Mouse (Mus musculus) neural tube, embryonic 14.5 days (tissue): ENCODE measurements around the gene Ift140. TPM values are rescaled to one million over a fixed set of nuclear protein-coding genes. Genes with fewer than 3 reads are reported as not detected.
A peak's percentile ranks its signal among the peaks of the same experiment; 100 is the strongest.

Experiments
- ATAC-seq: fragments of 200-750 bp; cut with Nextera tagmentation; 2 replicates; pipeline ENCODE4 v1.8.0; 2017; ENCODE audit warnings: low read depth, mild to moderate bottlenecking, moderate TSS enrichment, moderate library complexity
- H3K27ac ChIP-seq: fragments of 300-500 bp; sonication (generic); 2 replicates; pipeline ENCODE4 v1.5.1; 2014; ENCODE audit warnings: low read depth, mild to moderate bottlenecking, control low read depth, low read length, moderate library complexity, mixed read lengths
- H3K27me3 ChIP-seq: fragments of 300-500 bp; sonication (generic); 2 replicates; pipeline ENCODE4 v1.6.1; 2014; ENCODE audit warnings: low read length; ENCODE audit not compliant: control insufficient read depth, insufficient read depth
- H3K36me3 ChIP-seq: fragments of 300-500 bp; sonication (generic); 2 replicates; pipeline ENCODE4 v1.6.1; 2014; ENCODE audit warnings: low read length, mixed read lengths; ENCODE audit not compliant: control insufficient read depth, insufficient read depth
- H3K4me1 ChIP-seq: fragments of 300-500 bp; sonication (generic); 2 replicates; pipeline ENCODE4 v1.6.1; 2014; ENCODE audit warnings: low read length; ENCODE audit not compliant: control insufficient read depth, insufficient read depth
- H3K4me2 ChIP-seq: fragments of 300-500 bp; sonication (generic); 2 replicates; pipeline ENCODE4 v1.6.1; 2014; ENCODE audit warnings: mild to moderate bottlenecking, low read depth, low read length, control low read depth
- H3K4me3 ChIP-seq: fragments of 300-500 bp; sonication (generic); 2 replicates; pipeline ENCODE4 v1.5.1; 2014; ENCODE audit warnings: low read depth, low read length, control low read depth, mixed read lengths
- H3K9ac ChIP-seq: fragments of 300-500 bp; sonication (generic); replicated peaks from 2 replicates; pipeline ENCODE4 v1.6.1; 2014; ENCODE audit warnings: low read depth, mild to moderate bottlenecking, control low read depth, low read length, mixed read lengths
- H3K9me3 ChIP-seq: fragments of 300-500 bp; sonication (generic); 2 replicates; pipeline ENCODE4 v1.6.1; 2016; ENCODE audit warnings: low read length; ENCODE audit not compliant: control insufficient read depth
- WGBS: fragments of 180-500 bp; shearing (Covaris S2); extraction: QIAGEN DNeasy Blood & Tissue Kit; methylation state at CpG from one replicate; pipeline ENCODE4 v1.1.7; 2014; 5-methylcytosine and 5-hydroxymethylcytosine counted together
- polyA plus RNA-seq: library from polyadenylated mRNA; unstranded; fragments of >200 nt; fragmentation: Nextera tagmentation; extraction: Ambion mirVana; gene quantifications from 2 replicates; pipeline ENCODE4 v1.2.1, GENCODE M21; 2014

Gene Ift140
- polyA plus RNA-seq, 1 experiment from 2014 or later: 18.5 TPM

DNA sequence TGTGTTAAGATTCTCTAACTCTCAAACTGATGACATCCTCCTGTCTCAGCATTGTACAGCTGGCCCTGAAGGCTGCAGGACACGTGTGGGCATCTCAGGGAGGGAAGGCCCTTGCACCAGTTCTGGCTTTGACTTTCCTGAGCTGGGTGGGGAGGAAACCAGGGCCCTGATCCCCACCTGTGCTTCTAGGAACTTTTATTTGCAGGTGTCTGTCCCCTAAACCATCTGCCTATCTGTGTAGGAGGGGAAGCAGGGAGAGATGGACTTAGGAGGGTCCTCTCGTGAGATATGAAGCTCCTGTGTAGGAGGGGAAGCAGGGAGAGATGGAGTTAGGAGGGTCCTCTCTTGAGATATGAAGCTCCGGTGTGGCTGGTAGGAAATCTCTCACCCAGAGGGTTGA is 67.0 kb downstream of the Ift140 start:
- no peaks in the 10 kb centered on the region for H3K27me3 ChIP-seq
- 86% methylated on average over 3 of the region's 3 CpGs for WGBS
- H3K9me3 ChIP-seq: no peaks in the 10 kb centered on the region
- H3K4me1 ChIP-seq: peaks cover 7% of the 10 kb centered on the region; the same call in 1 of the 2 replicates
- no peak overlapping the region for H3K27ac ChIP-seq
- ATAC-seq: no peak
- H3K36me3 ChIP-seq: 0 out of 2 replicates have a peak, but pooled peaks cover 1% of the 10 kb centered on the region
- H3K4me3 ChIP-seq: no peak overlapping the region
- no peak overlapping the region for H3K9ac ChIP-seq
- no peak overlapping the region for H3K4me2 ChIP-seq

DNA sequence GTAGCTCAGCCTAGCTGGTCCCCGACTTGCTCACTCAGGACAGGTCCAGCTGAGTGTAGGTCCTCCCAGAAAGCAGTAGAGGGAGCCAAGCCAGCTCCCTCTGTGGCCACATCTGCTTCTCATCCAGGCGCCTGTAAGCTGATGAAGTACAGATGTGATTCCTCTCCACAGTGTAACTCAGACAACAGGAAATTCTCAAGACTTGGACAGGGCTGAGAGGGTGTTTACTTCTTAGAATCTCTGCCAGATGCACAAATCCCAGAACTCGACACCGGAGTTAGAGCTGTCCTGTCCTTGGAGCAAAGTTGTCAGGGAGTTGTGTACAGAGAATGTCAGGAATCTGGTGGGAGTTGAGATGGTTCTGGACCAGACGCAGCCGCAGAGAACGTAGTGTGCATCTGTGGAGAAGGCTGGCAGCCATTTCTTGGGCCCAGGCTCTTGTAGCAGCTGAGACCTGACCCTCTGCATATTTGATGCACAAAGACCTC is 67.6 kb downstream of the Ift140 start, which contains the start of gene Tmem204:
Gene Tmem204 (minus strand): TSS at position 148 of the 488 bp plus-strand sequence.
- WGBS: 73% methylated on average over 7 of the region's 7 CpGs
- Histone ChIP-seq H3K4me3 (no peak within 1 kb of the TSS), H3K4me1 (peaks cover 3% of the 10 kb centered on the region; the same call in 1 of the 2 replicates), H3K4me2 (no peak within 1 kb of the TSS), H3K27ac (peak within 1 kb of the TSS; percentile 44; the same call in 1 of the 2 replicates), H3K9me3 (no peaks in the 10 kb centered on the region), H3K36me3 (peaks cover 7% of the 10 kb centered on the region; the same call in 1 of the 2 replicates), H3K9ac (no peak within 1 kb of the TSS), H3K27me3 (no peaks in the 10 kb centered on the region)
- ATAC-seq: no peak

DNA sequence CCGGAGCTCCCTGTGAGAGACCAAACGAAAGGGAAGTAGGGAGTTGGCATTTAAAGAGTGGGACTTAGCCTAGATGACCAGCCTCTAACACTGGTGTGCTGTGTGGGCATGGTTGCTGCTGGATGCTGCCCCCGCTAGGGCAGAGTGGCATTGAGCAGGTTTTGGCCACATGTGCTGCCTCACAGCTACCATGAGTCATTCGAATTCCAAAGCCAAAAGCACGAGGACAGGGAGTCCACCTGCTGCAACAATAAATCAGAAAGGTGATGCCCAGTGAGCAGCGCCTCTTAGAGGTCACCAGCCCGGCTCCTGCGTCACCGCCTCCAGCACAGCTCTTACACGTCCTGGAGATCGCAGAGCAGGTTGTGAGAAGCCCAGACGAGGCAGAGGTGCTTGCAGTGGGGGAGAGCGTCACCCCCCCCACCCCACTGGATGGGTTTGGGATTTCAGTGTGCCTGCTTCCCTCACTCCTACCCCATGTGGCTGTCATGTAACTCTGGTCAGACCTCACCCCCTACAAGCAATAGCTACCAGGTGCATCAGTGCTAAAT is 69.0 kb downstream of the Ift140 start:
- WGBS: 79% methylated on average over 13 of the region's 13 CpGs

DNA sequence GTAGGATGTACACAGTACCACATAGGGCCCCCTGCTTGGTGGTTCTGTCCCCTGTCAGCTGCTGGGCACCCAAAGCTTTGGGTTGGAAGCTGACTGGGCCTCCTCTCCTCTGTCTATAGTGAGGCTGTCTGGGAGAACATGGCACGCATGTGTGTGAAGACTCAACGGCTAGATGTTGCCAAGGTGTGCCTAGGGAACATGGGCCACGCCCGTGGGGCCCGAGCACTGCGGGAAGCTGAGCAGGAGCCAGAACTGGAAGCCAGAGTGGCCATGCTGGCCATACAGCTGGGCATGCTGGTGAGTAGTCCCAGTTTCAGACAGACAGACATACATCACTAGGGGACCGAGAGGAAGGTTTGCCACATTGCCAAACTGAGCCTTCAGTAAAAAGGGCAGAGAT is 70.8 kb downstream of the Ift140 start:
- no peaks in the 10 kb centered on the region for H3K27me3 ChIP-seq
- no peak overlapping the region for H3K4me3 ChIP-seq
- WGBS: 89% methylated on average over 7 of the region's 7 CpGs
- H3K4me1 ChIP-seq: no peaks in the 10 kb centered on the region
- H3K9ac ChIP-seq: no peak overlapping the region
- no peaks in the 10 kb centered on the region for H3K9me3 ChIP-seq
- no peak for ATAC-seq
- peaks cover 19% of the 10 kb centered on the region; the same call in 1 of the 2 replicates for H3K36me3 ChIP-seq
- H3K27ac ChIP-seq: no peak overlapping the region
- no peak overlapping the region for H3K4me2 ChIP-seq

More for the DNA sequence above, 69.0 kb downstream of the Ift140 start:
- Histone ChIP-seq H3K36me3 (peaks cover 13% of the 10 kb centered on the region; the same call in 1 of the 2 replicates), H3K4me1 (no peaks in the 10 kb centered on the region), H3K9me3 (no peaks in the 10 kb centered on the region), H3K9ac (no peak overlapping the region), H3K4me3 (no peak overlapping the region), H3K4me2 (no peak overlapping the region), H3K27ac (no peak overlapping the region), H3K27me3 (no peaks in the 10 kb centered on the region)
- ATAC-seq: no peak

DNA sequence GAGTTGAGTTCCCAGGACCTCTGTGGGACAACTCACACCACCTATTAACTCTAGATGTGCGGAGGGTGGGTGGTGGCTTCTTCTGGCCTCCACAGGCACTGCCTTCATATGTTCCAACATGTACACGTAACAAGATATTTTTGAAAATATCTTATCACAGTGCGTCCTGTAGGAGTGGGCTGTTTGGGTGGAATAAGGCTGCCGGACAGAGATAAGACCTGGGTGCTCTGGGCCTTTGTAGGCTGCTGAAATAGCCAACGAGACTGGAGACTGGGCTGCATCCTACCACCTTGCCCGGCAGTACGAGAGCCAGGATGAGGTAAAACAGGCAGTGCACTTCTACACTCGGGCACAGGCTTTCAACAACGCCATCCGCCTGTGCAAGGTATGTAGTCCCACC is 73.3 kb downstream of the Ift140 start:
- Histone ChIP-seq H3K27ac (no peak overlapping the region), H3K4me1 (no peaks in the 10 kb centered on the region), H3K27me3 (no peaks in the 10 kb centered on the region), H3K4me3 (no peak overlapping the region), H3K9ac (no peak overlapping the region), H3K9me3 (no peaks in the 10 kb centered on the region), H3K4me2 (no peak overlapping the region), H3K36me3 (peaks cover 24% of the 10 kb centered on the region; the same call in 1 of the 2 replicates)
- WGBS: 94% methylated on average over 10 of the region's 10 CpGs
- no peak for ATAC-seq

DNA sequence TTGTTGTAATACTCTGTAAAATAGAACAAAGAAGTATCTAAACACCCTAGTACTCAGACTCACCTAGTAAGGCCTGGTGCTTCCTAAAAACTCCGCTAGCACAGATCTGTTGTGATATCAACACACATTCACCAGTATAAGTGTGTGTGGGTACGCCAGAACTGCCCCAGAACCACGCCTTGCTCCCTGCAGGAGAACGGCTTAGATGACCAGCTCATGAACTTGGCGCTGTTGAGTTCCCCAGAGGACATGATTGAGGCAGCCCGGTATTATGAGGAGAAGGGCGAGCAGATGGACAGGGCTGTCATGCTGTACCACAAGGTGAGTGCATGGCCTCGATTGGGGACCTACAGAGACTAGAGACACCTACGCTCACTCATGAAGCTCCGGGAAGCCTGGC is 74.6 kb downstream of the Ift140 start:
- H3K27me3 ChIP-seq: no peaks in the 10 kb centered on the region
- H3K4me3 ChIP-seq: no peak overlapping the region
- no peaks in the 10 kb centered on the region for H3K9me3 ChIP-seq
- H3K36me3 ChIP-seq: peaks cover 24% of the 10 kb centered on the region; the same call in 1 of the 2 replicates
- no peak overlapping the region for H3K27ac ChIP-seq
- no peak overlapping the region for H3K4me2 ChIP-seq
- 92% methylated on average over 10 of the region's 10 CpGs for WGBS
- ATAC-seq: no peak
- no peak overlapping the region for H3K9ac ChIP-seq
- no peaks in the 10 kb centered on the region for H3K4me1 ChIP-seq

DNA sequence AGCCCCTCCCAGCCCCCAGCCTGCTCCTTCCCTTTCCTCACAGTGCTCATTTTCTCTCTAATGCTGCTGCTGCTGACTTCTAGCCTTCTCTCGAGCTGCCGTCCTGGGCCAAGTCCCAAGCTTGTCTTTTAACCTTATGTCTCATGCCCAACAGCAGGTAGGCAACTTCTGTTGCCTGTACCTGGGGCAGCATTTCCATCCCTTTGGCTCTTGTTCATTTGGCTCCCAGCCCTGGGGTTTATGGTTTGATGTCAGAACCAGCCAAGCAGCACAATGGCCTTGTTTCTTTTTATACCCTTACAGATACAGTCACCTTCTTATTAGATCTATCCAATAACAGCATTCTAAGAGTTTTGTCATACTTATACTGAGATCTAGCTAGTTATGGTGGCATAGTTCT is 80.3 kb downstream of the Ift140 start:
- no peaks in the 10 kb centered on the region for H3K27me3 ChIP-seq
- no peak overlapping the region for H3K4me2 ChIP-seq
- H3K4me1 ChIP-seq: no peaks in the 10 kb centered on the region
- 83% methylated on average over 2 of the region's 2 CpGs for WGBS
- H3K4me3 ChIP-seq: no peak overlapping the region
- ATAC-seq: no peak
- no peak overlapping the region for H3K27ac ChIP-seq
- H3K9me3 ChIP-seq: no peaks in the 10 kb centered on the region
- peaks cover 27% of the 10 kb centered on the region for H3K36me3 ChIP-seq
- H3K9ac ChIP-seq: no peak overlapping the region

DNA sequence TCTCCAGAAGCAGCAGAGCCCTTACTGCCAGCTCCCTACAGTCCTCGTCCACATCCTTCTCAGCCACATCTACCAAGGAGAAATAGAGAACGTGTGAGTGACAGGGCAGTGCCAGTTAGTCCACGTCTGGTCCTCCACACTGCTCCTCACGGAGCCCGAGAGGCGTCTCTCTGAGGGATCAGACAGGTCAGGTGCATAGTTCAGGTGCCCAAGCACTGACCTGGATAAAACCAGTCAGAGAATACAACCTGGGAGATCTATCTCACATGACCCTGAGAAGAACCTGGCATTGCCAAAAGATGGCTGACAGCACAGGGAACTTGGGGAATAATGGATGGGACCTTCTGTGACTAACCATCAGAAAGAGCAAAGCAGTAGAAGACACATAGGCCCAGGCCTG is 84.2 kb downstream of the Ift140 start:
- H3K4me2 ChIP-seq: no peak overlapping the region
- WGBS: 93% methylated on average over 6 of the region's 6 CpGs
- peaks cover 60% of the 10 kb centered on the region for H3K36me3 ChIP-seq
- ATAC-seq: no peak
- no peaks in the 10 kb centered on the region for H3K9me3 ChIP-seq
- H3K9ac ChIP-seq: no peak overlapping the region
- H3K4me1 ChIP-seq: no peaks in the 10 kb centered on the region
- no peak overlapping the region for H3K27ac ChIP-seq
- no peaks in the 10 kb centered on the region for H3K27me3 ChIP-seq
- H3K4me3 ChIP-seq: no peak overlapping the region

DNA sequence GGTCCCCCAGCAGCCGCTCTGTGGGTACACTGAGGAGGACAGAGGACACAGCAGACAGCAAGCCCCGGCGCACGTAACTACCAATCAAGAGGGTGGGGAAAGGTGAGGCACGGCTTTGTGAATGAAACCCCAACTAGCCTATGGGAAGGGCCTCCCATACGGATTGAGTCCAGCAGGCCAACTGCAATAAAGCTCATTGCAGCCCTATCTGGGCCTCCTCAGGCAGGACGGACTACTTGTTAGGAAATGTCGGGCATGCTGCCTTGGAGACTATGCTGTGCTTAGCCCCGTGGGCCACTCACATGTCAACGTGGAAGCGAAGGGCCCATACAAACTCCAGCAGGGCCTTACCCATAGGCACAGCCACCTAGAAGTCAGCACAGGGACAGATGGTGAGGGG is 85.5 kb downstream of the Ift140 start:
- Histone ChIP-seq H3K9ac (no peak overlapping the region), H3K9me3 (no peaks in the 10 kb centered on the region), H3K27ac (no peak overlapping the region), H3K36me3 (peaks cover 71% of the 10 kb centered on the region), H3K4me1 (no peaks in the 10 kb centered on the region), H3K4me2 (no peak overlapping the region), H3K27me3 (no peaks in the 10 kb centered on the region), H3K4me3 (no peak overlapping the region)
- no peak for ATAC-seq
- WGBS: 94% methylated on average over 11 of the region's 11 CpGs
